Mouse (Mus musculus) ES-E14 (cell line): Measurements from ENCODE around the gene Gtsf2.
"Not testable (repeated sequence)": the region's sequence is repeated elsewhere in the genome, so short reads cannot be mapped to it uniquely, and the experiment has no call there.

Source experiments
- CHD2 ChIP-seq: IDR thresholded peaks from 2 replicates; pipeline ENCODE4 v1.6.1; 2014; ENCODE audit warnings: mild to moderate bottlenecking, low read depth, low read length, inconsistent platforms
- ZC3H11A ChIP-seq: IDR thresholded peaks from 2 replicates; pipeline ENCODE4 v1.6.1; 2012; ENCODE audit warnings: low read depth, mild to moderate bottlenecking, inconsistent platforms, low read length, borderline replicate concordance
- ZNF384 ChIP-seq: IDR thresholded peaks from 2 replicates; pipeline ENCODE4 v1.6.1; 2012; ENCODE audit warnings: low read depth, low read length, inconsistent platforms

DNA sequence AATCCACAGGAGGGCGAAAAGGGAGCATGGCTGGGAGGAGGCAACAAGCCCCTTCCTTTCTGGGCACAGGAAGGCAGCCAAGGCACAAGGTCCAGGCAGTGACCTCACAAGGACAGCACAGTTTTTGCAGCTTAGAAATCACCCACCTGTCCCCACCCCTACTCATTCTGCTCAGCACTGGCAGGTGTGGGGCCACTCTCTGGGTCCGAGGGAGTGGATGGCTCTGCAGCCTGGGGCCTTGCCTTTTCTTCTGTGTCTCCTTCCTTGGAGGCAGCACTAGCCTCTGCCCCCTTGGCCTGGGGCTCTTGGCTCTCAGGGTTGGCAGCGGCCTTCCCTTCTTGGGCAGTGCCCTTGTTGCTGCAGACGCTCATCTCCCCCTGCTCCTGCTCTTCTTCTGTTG is 2.3 kb downstream of the Gtsf2 start:
- not testable (repeated sequence) for TF ChIP-seq CHD2, ZNF384, ZC3H11A
